Mouse (Mus musculus) bone marrow, adult 2 months (tissue): ENCODE data around the gene Clec4b1.
"Not testable (repeated sequence)": the region's sequence is repeated elsewhere in the genome, so short reads cannot be mapped to it uniquely, and the experiment has no call there.

Source experiments
- CTCF ChIP-seq: fragments of 200-500 bp; IDR thresholded peaks from 2 replicates; pipeline ENCODE4 v1.5.1; 2011; ENCODE audit warnings: low read length, control low read depth; ENCODE audit not compliant: control insufficient read depth, insufficient read depth
- POLR2A ChIP-seq: fragments of 200-500 bp; IDR thresholded peaks from 2 replicates; pipeline ENCODE4 v1.6.1; 2011; ENCODE audit warnings: low read depth, mild to moderate bottlenecking, control low read depth, low read length, borderline replicate concordance; ENCODE audit not compliant: control insufficient read depth

DNA sequence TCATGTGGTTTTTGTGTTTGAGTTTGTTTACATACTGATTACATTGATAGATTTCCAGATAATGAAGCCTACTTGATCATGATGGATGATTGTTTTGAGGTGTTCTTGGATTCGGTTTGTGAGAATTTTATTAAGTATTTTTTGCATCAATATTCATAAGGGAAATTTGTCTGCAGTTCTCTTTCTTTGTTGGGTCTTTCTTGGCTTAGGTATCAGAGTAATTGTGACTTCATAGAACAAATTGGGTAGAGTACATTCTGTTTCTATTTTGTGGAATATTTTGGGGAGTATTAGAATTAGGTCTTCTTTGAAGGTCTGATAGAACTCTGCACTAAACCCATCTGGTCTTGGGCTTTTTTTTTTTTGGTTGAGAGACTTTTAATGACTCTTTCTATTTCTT lies 56.4 kb downstream of the Clec4b1 start, which contains the start of gene Clec4a2:
- not testable (repeated sequence) for TF ChIP-seq POLR2A, CTCF
